Mouse (Mus musculus): ENCODE data around the gene Esrrg.

DNA sequence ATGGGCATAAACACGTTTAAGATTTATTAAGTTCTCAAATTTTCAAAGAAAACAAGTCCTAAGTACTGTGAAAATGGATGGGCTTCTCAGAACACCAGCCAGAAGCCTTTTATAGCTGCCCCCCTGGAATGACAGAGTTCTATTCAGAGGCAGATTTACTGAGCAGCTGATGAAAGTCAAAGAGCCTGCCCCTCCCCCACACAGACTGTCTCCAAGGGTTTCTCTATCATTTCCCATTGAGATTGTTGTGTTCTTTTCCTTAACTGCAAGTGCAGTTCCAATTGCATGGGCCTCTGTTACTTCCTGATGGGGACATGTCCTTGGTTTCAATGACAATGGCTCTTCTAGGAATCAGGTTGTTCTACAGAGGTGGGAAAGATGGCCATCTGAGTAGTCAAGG is 116.1 kb downstream of the Esrrg start:
- TF ChIP-seq POLR2A (IDR thresholded peaks at IDR 0.05; ENCODE audit: extremely low read depth, insufficient read depth, low read length) (no peak), CTCF (IDR thresholded peaks at IDR 0.05; ENCODE audit: low read depth, low read length) (no peak)

Measured in liver, adult 2 months (tissue).